Mouse (Mus musculus): ENCODE results near the gene Gm49776.

GRCm38 (mm10) chr16:18227187-18227586 lies 30.9 kb downstream of the Gm49776 start:
- TF ChIP-seq CTCF (IDR thresholded peaks at IDR 0.05; ENCODE audit: low read depth, low read length) (no peak), POLR2AphosphoS5 (IDR thresholded peaks at IDR 0.05; ENCODE audit: insufficient replicate concordance, low read depth, low read length) (no peak), GATA1 (IDR thresholded peaks at IDR 0.05; ENCODE audit: borderline replicate concordance, low read length) (no peak)

All from G1E (cell line).